Mouse (Mus musculus): ENCODE results near the gene Cdiptos. TPM values are rescaled to one million over a fixed set of nuclear protein-coding genes. Genes with fewer than 3 reads are reported as not detected.

Gene Cdiptos
- polyA plus RNA-seq, 1 experiment from 2014 or later, result 1.9 TPM

DNA sequence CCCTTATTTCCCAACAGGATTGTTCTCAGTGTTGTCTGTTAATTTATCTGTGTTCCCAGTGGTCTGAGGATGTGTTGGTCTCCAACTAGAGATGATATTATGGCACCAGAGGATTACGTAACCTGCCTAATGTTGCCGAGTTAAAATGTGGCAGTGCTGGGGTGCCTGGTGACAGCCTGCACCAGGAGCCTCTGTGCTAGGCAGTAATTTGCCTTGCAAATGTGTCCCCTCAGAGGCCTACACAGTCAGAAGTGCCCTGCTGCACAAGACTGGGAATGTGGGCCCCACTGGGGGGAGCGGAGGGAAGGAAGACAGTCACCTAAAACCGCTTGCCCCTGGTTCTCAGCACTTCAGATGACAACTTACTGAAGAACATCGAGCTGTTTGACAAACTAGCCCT, 34.1 kb downstream of the Cdiptos start:
- Histone ChIP-seq H3K4me2 (replicated peaks) (no peak overlapping the region), H3K9me3 (no peaks in the 10 kb centered on the region), H3K27ac (no peak overlapping the region), H3K4me1 (no peaks in the 10 kb centered on the region), H3K36me3 (peaks cover 38% of the 10 kb centered on the region), H3K27me3 (no peaks in the 10 kb centered on the region), H3K9ac (no peak overlapping the region), H3K4me3 (no peak overlapping the region)
- WGBS, result 81% methylated on average over 5 of the region's 5 CpGs
- no peak for ATAC-seq (ENCODE audit: low FRiP score, low read depth)

DNA sequence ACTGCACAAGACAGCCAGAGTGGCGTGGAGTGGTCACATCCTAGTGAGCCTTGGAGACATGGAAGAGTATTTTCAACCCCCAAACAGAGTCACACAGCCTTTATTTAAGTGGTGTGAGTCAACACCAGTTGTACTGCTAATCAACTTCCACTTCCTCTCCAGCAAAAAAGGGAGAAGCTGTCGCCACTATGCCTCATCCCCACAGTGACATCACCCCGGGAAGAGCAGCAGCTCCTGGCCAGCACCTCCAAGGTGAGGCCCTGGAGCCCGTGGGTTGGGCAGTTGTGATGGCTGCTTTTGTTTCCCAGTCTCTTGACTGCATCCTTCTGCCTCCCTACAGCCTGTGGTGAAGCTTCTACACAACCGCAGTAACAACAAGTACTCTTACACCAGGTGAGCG, 34.7 kb downstream of the Cdiptos start:
- H3K27ac ChIP-seq, result no peak overlapping the region
- no peaks in the 10 kb centered on the region for H3K9me3 ChIP-seq
- WGBS, result 46% methylated on average over 6 of the region's 6 CpGs
- H3K36me3 ChIP-seq, result peaks cover 45% of the 10 kb centered on the region
- H3K27me3 ChIP-seq, result no peaks in the 10 kb centered on the region
- H3K4me1 ChIP-seq, result no peaks in the 10 kb centered on the region
- ATAC-seq (ENCODE audit: low FRiP score, low read depth), result no peak
- no peak overlapping the region for H3K4me3 ChIP-seq
- H3K9ac ChIP-seq, result no peak overlapping the region; the same call in 1 of the 2 replicates
- H3K4me2 ChIP-seq (replicated peaks), result no peak overlapping the region

DNA sequence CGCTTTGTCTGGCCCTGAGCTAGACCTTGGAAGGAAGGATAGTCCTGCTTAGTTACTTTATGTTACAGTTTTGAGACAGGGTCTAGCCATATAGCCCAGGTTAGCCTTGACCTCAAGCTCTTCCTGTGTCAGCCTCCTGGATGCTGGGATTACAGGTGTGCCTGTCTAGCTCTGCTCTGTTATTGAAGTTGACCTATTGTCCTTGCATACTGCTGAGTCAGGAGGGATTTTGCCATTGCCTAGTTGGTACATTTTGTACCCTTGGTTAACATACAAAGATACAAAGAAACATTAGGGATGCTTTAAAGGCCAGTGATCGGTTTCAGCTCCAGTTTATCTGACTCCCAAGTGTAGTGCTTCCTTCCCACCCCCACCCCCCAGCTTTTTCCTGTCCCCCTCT, 43.2 kb downstream of the Cdiptos start:
- no peak overlapping the region for H3K9ac ChIP-seq
- no peaks in the 10 kb centered on the region for H3K9me3 ChIP-seq
- H3K4me3 ChIP-seq, result no peak overlapping the region
- peaks cover 50% of the 10 kb centered on the region for H3K36me3 ChIP-seq
- ATAC-seq (ENCODE audit: low FRiP score, low read depth), result no peak
- no peak overlapping the region for H3K4me2 ChIP-seq (replicated peaks)
- H3K4me1 ChIP-seq, result peaks cover 12% of the 10 kb centered on the region
- WGBS, result 89% methylated on average over 2 of the region's 2 CpGs
- no peaks in the 10 kb centered on the region for H3K27me3 ChIP-seq
- H3K27ac ChIP-seq, result no peak overlapping the region

DNA sequence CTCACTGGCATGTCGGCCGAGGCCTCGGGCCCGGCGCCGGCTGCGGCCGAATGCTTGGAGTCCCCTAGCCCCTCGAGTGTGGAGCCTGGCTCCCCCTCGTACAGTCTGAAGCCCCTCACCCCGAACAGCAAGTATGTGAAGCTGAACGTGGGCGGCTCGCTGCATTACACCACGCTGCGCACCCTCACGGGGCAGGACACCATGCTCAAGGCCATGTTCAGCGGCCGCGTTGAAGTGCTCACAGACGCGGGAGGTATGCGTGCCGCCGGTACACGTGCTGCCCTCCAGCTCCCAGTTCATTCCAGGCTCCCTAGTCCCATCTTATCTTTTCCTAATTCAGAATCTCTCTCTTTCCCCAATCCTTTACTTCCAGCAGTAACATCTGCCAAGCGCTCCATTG, 46.9 kb downstream of the Cdiptos start:
- WGBS, result under 1% methylated on average over 27 of the region's 27 CpGs
- ATAC-seq (ENCODE audit: low FRiP score, low read depth), result peak; percentile 78
- peak overlapping the region; percentile 79 for H3K27ac ChIP-seq

DNA sequence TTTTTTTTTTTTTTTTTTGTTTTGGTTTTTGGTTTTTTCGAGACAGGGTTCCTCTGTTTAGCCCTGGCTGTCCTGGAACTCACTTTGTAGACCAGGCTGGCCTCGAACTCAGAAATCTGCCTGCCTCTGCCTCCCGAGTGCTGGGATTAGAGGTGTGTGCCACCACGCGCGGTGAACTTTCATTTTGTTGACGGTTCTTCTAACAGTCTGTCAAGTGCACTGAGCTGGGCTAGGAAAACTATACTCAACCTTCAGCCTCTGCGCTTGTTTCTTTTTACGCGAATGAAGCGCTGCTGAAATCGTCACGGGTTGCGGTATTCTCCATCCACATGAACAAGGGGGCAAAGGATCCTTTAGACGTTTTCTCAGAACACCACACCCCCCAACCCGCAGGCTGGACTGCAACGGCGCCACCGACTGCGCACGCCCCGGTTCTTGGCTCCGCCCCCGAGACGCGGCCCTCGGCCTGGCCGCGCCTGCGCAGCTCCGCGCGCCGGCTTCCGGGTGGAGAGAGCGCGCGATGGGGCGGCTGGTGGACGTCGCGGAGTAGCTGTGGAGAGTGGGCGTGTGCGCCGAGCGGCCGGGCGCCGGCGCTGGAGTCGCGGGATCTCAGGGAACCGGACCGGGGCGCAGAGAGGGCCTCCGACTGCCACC, 47.4 kb downstream of the Cdiptos start, which contains the start of gene Kctd13:
Gene Kctd13 (plus strand): TSS at position 496 of the 654 bp plus-strand sequence.
- peak; percentile 97 for ATAC-seq (ENCODE audit: low FRiP score, low read depth)
- WGBS, result 4% methylated on average over 56 of the region's 56 CpGs
- Histone ChIP-seq H3K4me2 (replicated peaks) (peak within 1 kb of the TSS; percentile 91), H3K4me1 (peaks cover 12% of the 10 kb centered on the region), H3K9ac (peak within 1 kb of the TSS; percentile 90), H3K27me3 (no peaks in the 10 kb centered on the region), H3K27ac (peak within 1 kb of the TSS; percentile 79), H3K9me3 (no peaks in the 10 kb centered on the region), H3K36me3 (peaks cover 23% of the 10 kb centered on the region), H3K4me3 (peak within 1 kb of the TSS; percentile 80)

More for the DNA sequence above, 46.9 kb downstream of the Cdiptos start:
- H3K4me2 ChIP-seq (replicated peaks), result peak overlapping the region; percentile 91
- peaks cover 12% of the 10 kb centered on the region for H3K4me1 ChIP-seq
- H3K4me3 ChIP-seq, result peak overlapping the region; percentile 80
- peaks cover 26% of the 10 kb centered on the region for H3K36me3 ChIP-seq
- H3K9me3 ChIP-seq, result no peaks in the 10 kb centered on the region
- peak overlapping the region; percentile 90 for H3K9ac ChIP-seq
- H3K27me3 ChIP-seq, result no peaks in the 10 kb centered on the region

DNA sequence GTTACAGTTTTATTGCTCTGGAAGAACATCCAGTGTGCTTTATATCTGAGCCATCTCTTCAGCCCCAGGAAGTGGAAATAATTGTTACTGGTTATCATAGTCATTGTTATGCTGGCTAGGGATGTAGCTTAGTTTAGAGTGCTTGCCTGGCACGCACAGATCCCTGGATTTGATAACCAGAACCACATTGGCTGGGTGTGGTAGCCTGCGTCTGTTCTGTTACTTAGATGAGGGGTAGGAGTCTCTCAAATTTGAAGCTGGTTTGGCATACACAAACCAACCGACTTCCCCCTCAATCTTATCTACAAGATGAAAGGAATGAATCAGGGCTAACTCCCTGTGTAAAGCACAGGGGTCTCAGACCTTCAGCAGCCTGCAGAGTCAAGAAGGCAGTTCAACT, 49.6 kb downstream of the Cdiptos start:
- Histone ChIP-seq H3K27ac (no peak overlapping the region), H3K36me3 (peaks cover 8% of the 10 kb centered on the region), H3K9ac (no peak overlapping the region), H3K4me2 (replicated peaks) (no peak overlapping the region), H3K9me3 (no peaks in the 10 kb centered on the region), H3K4me3 (no peak overlapping the region), H3K4me1 (peaks cover 17% of the 10 kb centered on the region), H3K27me3 (no peaks in the 10 kb centered on the region)
- WGBS, result 19% methylated on average over 3 of the region's 3 CpGs
- no peak for ATAC-seq (ENCODE audit: low FRiP score, low read depth)

DNA sequence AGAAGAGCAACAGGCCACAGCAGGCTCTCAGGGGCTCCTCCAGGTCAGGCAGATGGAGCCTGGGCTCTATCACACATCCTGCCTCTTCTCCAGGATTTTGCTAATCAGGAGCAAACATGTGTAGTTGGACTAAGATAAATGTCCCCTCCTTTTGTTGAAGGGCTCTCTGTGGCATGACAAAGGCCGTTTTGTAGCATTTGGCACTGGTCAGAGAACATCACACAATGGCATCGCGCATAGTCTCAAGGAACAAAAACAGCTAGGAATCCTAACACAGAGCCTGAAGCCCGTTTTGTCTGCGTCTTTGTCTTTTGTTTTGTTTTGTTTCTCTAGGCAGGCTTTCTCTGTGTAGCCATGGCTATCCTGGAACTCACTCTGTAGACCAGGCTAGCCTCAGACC, 51.9 kb downstream of the Cdiptos start:
- Histone ChIP-seq H3K4me2 (replicated peaks) (no peak overlapping the region), H3K36me3 (no peaks in the 10 kb centered on the region), H3K27me3 (no peaks in the 10 kb centered on the region), H3K9ac (no peak overlapping the region), H3K27ac (no peak overlapping the region), H3K4me3 (no peak overlapping the region), H3K9me3 (no peaks in the 10 kb centered on the region), H3K4me1 (peaks cover 5% of the 10 kb centered on the region; the same call in 1 of the 2 replicates)
- 78% methylated on average over 5 of the region's 5 CpGs for WGBS
- no peak for ATAC-seq (ENCODE audit: low FRiP score, low read depth)

DNA sequence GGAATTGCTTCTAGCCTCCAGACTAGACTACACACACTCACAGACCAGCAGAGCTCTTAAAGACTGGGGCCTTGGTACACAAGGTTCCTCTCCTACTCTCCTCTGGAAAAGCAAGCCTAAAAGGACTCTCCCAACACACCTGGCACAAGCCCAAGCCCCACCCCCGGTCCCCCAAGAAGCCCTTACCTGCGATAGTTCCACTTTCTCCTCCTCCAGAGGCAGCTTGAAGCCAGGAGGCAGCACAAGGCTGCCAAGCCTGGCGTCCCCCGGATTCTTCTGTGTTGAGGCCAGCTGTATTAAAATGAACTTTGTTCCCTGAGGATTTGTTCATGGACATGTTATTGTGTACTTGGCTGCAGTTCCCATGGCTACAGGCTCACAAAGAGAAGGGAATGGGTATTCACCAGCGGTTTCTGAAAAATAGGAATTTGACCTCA, 53.3 kb downstream of the Cdiptos start, which contains the start of gene Tmem219:
Gene Tmem219 (minus strand): TSS at position 294 of the 437 bp plus-strand sequence.
- H3K36me3 ChIP-seq, result no peaks in the 10 kb centered on the region
- H3K27ac ChIP-seq, result no peak within 1 kb of the TSS; the same call in 1 of the 2 replicates
- WGBS, result 54% methylated on average over 5 of the region's 5 CpGs
- no peaks in the 10 kb centered on the region for H3K9me3 ChIP-seq
- peaks cover 5% of the 10 kb centered on the region; the same call in 1 of the 2 replicates for H3K4me1 ChIP-seq
- H3K9ac ChIP-seq, result no peak within 1 kb of the TSS
- no peak within 1 kb of the TSS for H3K4me3 ChIP-seq
- no peaks in the 10 kb centered on the region for H3K27me3 ChIP-seq
- peak; percentile 78; the same call in 1 of the 2 replicates for ATAC-seq (ENCODE audit: low FRiP score, low read depth)
- no peak within 1 kb of the TSS for H3K4me2 ChIP-seq (replicated peaks)

Other genes starting within 250 kb of the Cdiptos start
- 49.6 and 50.3 TPM in 2 replicates for gene Mapk3, start 216.5 kb downstream of the Cdiptos start, polyA plus RNA-seq (2015; fragmentation: Nextera tagmentation; extraction: Ambion mirVana)
- 1.7 and 2.1 TPM in 2 replicates for gene Gdpd3, start 209.8 kb downstream of the Cdiptos start, polyA plus RNA-seq (2015; fragmentation: Nextera tagmentation; extraction: Ambion mirVana)
- gene Ypel3, start 199.1 kb downstream of the Cdiptos start, polyA plus RNA-seq (2015; fragmentation: Nextera tagmentation; extraction: Ambion mirVana), result 114 and 121 TPM in 2 replicates
- gene Tbx6, start 194.6 kb downstream of the Cdiptos start, polyA plus RNA-seq (2015; fragmentation: Nextera tagmentation; extraction: Ambion mirVana), result 0.53 and 0.64 TPM in 2 replicates
- gene Ppp4c, start 183.6 kb downstream of the Cdiptos start, polyA plus RNA-seq (2015; fragmentation: Nextera tagmentation; extraction: Ambion mirVana), result 287 and 322 TPM in 2 replicates
- gene Fam57b, start 178.4 kb downstream of the Cdiptos start, polyA plus RNA-seq (2015; fragmentation: Nextera tagmentation; extraction: Ambion mirVana), result 0.18 and 0.52 TPM in 2 replicates
- gene 4930451I11Rik, start 144.5 kb downstream of the Cdiptos start, polyA plus RNA-seq (2015; fragmentation: Nextera tagmentation; extraction: Ambion mirVana), result not detected in 2 replicates
- gene Doc2a, start 128.7 kb downstream of the Cdiptos start, polyA plus RNA-seq (2015; fragmentation: Nextera tagmentation; extraction: Ambion mirVana), result 1.5 and 1.9 TPM in 2 replicates
- 39.8 and 48.3 TPM in 2 replicates for gene Hirip3, start 114.1 kb downstream of the Cdiptos start, polyA plus RNA-seq (2015; fragmentation: Nextera tagmentation; extraction: Ambion mirVana)
- 96.8 and 108 TPM in 2 replicates for gene Ino80e, start 113.7 kb downstream of the Cdiptos start, polyA plus RNA-seq (2015; fragmentation: Nextera tagmentation; extraction: Ambion mirVana)
- 54.4 and 57.2 TPM in 2 replicates for gene Taok2, start 91.4 kb downstream of the Cdiptos start, polyA plus RNA-seq (2015; fragmentation: Nextera tagmentation; extraction: Ambion mirVana)
- gene Tmem219, start 53.2 kb downstream of the Cdiptos start, polyA plus RNA-seq (2015; fragmentation: Nextera tagmentation; extraction: Ambion mirVana), result 24.5 and 27.0 TPM in 2 replicates
- 16.9 and 17.2 TPM in 2 replicates for gene Kctd13, start 47.2 kb downstream of the Cdiptos start, polyA plus RNA-seq (2015; fragmentation: Nextera tagmentation; extraction: Ambion mirVana)
- gene Asphd1, start 26.5 kb downstream of the Cdiptos start, polyA plus RNA-seq (2015; fragmentation: Nextera tagmentation; extraction: Ambion mirVana), result 0.20 TPM in 1 of 2 replicates, not detected in the other
- gene Sez6l2, start 25.5 kb downstream of the Cdiptos start, polyA plus RNA-seq (2015; fragmentation: Nextera tagmentation; extraction: Ambion mirVana), result 0.33 and 0.66 TPM in 2 replicates
- gene Cdipt, start 184 bp downstream of the Cdiptos start, polyA plus RNA-seq (2015; fragmentation: Nextera tagmentation; extraction: Ambion mirVana), result 97.1 and 105 TPM in 2 replicates
- 5.5 and 5.6 TPM in 2 replicates for gene Mvp, start 38.5 kb upstream of the Cdiptos start, polyA plus RNA-seq (2015; fragmentation: Nextera tagmentation; extraction: Ambion mirVana)
- gene Pagr1b, start 40.4 kb upstream of the Cdiptos start, polyA plus RNA-seq (2015; fragmentation: Nextera tagmentation; extraction: Ambion mirVana), result 0.31 TPM in 1 of 2 replicates, not detected in the other
- gene Pagr1a, start 41.3 kb upstream of the Cdiptos start, polyA plus RNA-seq (2015; fragmentation: Nextera tagmentation; extraction: Ambion mirVana), result 48.2 and 70.2 TPM in 2 replicates
- gene Gm42742, start 45.0 kb upstream of the Cdiptos start, polyA plus RNA-seq (2015; fragmentation: Nextera tagmentation; extraction: Ambion mirVana), result 52.2 and 64.8 TPM in 2 replicates
- 6.9 and 10.4 TPM in 2 replicates for gene Prrt2, start 45.1 kb upstream of the Cdiptos start, polyA plus RNA-seq (2015; fragmentation: Nextera tagmentation; extraction: Ambion mirVana)
- 61.9 and 64.6 TPM in 2 replicates for gene Maz, start 50.9 kb upstream of the Cdiptos start, polyA plus RNA-seq (2015; fragmentation: Nextera tagmentation; extraction: Ambion mirVana)
- 113 and 118 TPM in 2 replicates for gene Kif22, start 66.4 kb upstream of the Cdiptos start, polyA plus RNA-seq (2015; fragmentation: Nextera tagmentation; extraction: Ambion mirVana)
- not detected in 2 replicates for gene Zg16, start 111.2 kb upstream of the Cdiptos start, polyA plus RNA-seq (2015; fragmentation: Nextera tagmentation; extraction: Ambion mirVana)
- 2.6 and 2.7 TPM in 2 replicates for gene AI467606, start 115.3 kb upstream of the Cdiptos start, polyA plus RNA-seq (2015; fragmentation: Nextera tagmentation; extraction: Ambion mirVana)
- 3.1 and 3.4 TPM in 2 replicates for gene Qprt, start 146.1 kb upstream of the Cdiptos start, polyA plus RNA-seq (2015; fragmentation: Nextera tagmentation; extraction: Ambion mirVana)
- gene Spn, start 161.7 kb upstream of the Cdiptos start, polyA plus RNA-seq (2015; fragmentation: Nextera tagmentation; extraction: Ambion mirVana), result 0.25 and 0.34 TPM in 2 replicates
- 72.2 and 72.4 TPM in 2 replicates for gene Cd2bp2, start 220.0 kb upstream of the Cdiptos start, polyA plus RNA-seq (2015; fragmentation: Nextera tagmentation; extraction: Ambion mirVana)
- gene Tbc1d10b, start 232.4 kb upstream of the Cdiptos start, polyA plus RNA-seq (2015; fragmentation: Nextera tagmentation; extraction: Ambion mirVana), result 31.7 and 34.8 TPM in 2 replicates
- gene Mylpf, start 232.8 kb upstream of the Cdiptos start, polyA plus RNA-seq (2015; fragmentation: Nextera tagmentation; extraction: Ambion mirVana), result 350 and 353 TPM in 2 replicates